Mouse (Mus musculus) ES-E14 (cell line): ENCODE measurements around the gene Zbtb20. TPM values are rescaled to one million over a fixed set of nuclear protein-coding genes. Genes with fewer than 3 reads are reported as not detected.

Source experiments
- DNase-seq: peaks from one replicate; pipeline ENCODE4 v3.0.0-alpha.2; 2013; ENCODE audit warnings: low read depth, low spot score
- H3K27ac ChIP-seq: 2 replicates; pipeline ENCODE4 v1.5.1; 2012; ENCODE audit warnings: low read depth, mild to moderate bottlenecking, low read length, moderate library complexity, mixed read lengths; ENCODE audit not compliant: poor library complexity, insufficient read depth, severe bottlenecking
- H3K36me3 ChIP-seq: 2 replicates; pipeline ENCODE4 v1.6.1; 2012; ENCODE audit warnings: mild to moderate bottlenecking, low read length, moderate library complexity, mixed read lengths; ENCODE audit not compliant: control insufficient read depth, poor library complexity, insufficient read depth, severe bottlenecking
- H3K4me1 ChIP-seq, 2 experiments: fragments of 150-350 bp in 1 of 2; sonication (generic) in 1 of 2; 2 replicates each; pipeline ENCODE4 v1.6.1; 2012; ENCODE audit warnings: low read length in 2 of 2, mild to moderate bottlenecking in 1 of 2, mixed read lengths in 1 of 2; ENCODE audit not compliant: control insufficient read depth in 2 of 2, insufficient read depth in 2 of 2, poor library complexity in 1 of 2
- H3K4me3 ChIP-seq, 2 experiments: fragments of 150-350 bp in 1 of 2; sonication (generic) in 1 of 2; 2 replicates each; pipeline ENCODE4 v1.5.1; 2012; ENCODE audit warnings: low read length in 2 of 2, low read depth in 1 of 2, mild to moderate bottlenecking in 1 of 2, mixed read lengths in 1 of 2; ENCODE audit not compliant: insufficient read depth in 1 of 2, poor library complexity in 1 of 2, severe bottlenecking in 1 of 2
- H3K9ac ChIP-seq: 2 replicates; pipeline ENCODE4 v1.6.1; 2012; ENCODE audit warnings: low read depth, mild to moderate bottlenecking, low read length, mixed read lengths; ENCODE audit not compliant: poor library complexity, insufficient read depth, severe bottlenecking
- H3K9me3 ChIP-seq: fragments of 150-350 bp; sonication (generic); 2 replicates; pipeline ENCODE4 v1.6.1; 2012; ENCODE audit warnings: low read depth, mild to moderate bottlenecking, low read length; ENCODE audit not compliant: control insufficient read depth, insufficient read depth
- CHD2 ChIP-seq: IDR thresholded peaks from 2 replicates; pipeline ENCODE4 v1.6.1; 2014; ENCODE audit warnings: mild to moderate bottlenecking, low read depth, low read length, inconsistent platforms
- HCFC1 ChIP-seq: IDR thresholded peaks from 2 replicates; pipeline ENCODE4 v1.6.1; 2012; ENCODE audit warnings: low read length, inconsistent platforms, borderline replicate concordance; ENCODE audit not compliant: insufficient read depth
- MAFK ChIP-seq: IDR thresholded peaks from 2 replicates; pipeline ENCODE4 v1.6.1; 2014; ENCODE audit warnings: mild to moderate bottlenecking, low read depth, low read length, inconsistent platforms; ENCODE audit not compliant: insufficient read depth
- ZC3H11A ChIP-seq: IDR thresholded peaks from 2 replicates; pipeline ENCODE4 v1.6.1; 2012; ENCODE audit warnings: low read depth, mild to moderate bottlenecking, inconsistent platforms, low read length, borderline replicate concordance
- ZNF384 ChIP-seq: IDR thresholded peaks from 2 replicates; pipeline ENCODE4 v1.6.1; 2012; ENCODE audit warnings: low read depth, low read length, inconsistent platforms
- in situ Hi-C, 2 experiments: fragments of 600-800 bp; cut with MboI; formaldehyde crosslinking; loops; one replicate each; pipeline ENCODE4 v1.15.1; 2025; ENCODE audit warnings: low sequenced_read_pairs in 2 of 2, inconsistent platforms in 1 of 2; ENCODE audit not compliant: unreplicated experiment in 2 of 2
- total RNA-seq: library from RNA; depleted of rRNA; stranded (reverse); fragments of 300-350 nt; gene quantifications from 2 replicates; pipeline ENCODE4 v1.2.3, GENCODE M21; 2012

Gene Zbtb20
- total RNA-seq, 1 experiment: 4.0 TPM

DNA sequence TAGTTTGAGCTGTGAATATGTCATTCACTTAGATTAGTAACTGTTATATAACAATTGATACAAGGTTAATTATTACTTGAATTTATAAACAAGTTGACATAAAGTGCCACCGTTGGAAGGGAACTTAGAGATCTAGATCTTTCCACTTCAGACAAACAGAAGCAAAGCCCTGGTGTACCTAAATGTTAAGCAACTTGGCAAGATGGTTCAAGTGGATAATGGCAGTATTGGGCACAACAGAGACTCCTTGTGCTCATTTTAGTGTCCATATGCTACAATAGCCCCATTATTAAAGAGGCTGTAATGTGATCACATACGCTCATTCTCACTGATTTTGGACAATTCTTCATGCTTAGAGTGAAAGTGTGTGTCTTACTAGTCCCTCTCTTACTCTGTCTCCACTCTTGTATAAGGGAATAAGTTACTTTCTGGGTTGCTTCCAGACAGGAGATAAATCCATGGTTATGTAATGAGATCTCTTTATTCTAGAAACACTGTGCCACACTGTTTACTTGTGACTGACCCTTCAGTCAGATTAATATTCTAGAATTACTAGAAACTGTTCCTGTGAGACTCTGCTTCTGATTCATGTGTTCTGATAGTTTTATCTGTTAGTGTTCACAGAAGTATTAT lies 293.7 kb downstream of the Zbtb20 start:
- no peaks in the 10 kb centered on the region for H3K4me1 ChIP-seq
- no peak overlapping the region for H3K9ac ChIP-seq
- H3K36me3 ChIP-seq: no peaks in the 10 kb centered on the region
- in situ Hi-C loops: loop anchor here (10.0 to 25.0 kb wide), 2 partner anchors 982 to 985 kb away; no protein-coding TSS in a partner anchor
- no peaks in the 10 kb centered on the region for H3K9me3 ChIP-seq
- no peak overlapping the region for H3K4me3 ChIP-seq
- TF ChIP-seq ZNF384: no peak
- TF ChIP-seq HCFC1: no peak
- no peak for TF ChIP-seq MAFK
- no peak for TF ChIP-seq CHD2
- no peak for TF ChIP-seq ZC3H11A
- no peak overlapping the region for H3K27ac ChIP-seq
- no peak for DNase-seq

DNA sequence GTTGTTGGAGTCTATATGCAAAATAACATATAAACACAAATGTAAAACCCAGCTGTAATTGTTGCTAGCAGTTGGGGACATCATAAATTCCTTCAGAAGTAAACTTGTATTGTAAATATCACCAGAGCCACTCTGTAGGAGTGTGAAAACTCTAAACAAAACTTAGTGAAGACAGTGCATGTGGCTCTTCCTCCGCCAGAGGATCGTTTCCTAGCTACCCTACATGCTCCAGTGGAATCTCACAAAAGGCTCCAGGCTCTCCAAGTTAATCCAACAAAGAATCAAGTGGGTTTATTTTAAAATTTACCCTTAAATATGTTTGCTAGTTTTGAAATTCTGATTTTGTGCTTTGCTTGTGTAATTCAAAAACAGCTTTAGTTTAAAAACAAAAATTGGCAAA lies 296.5 kb downstream of the Zbtb20 start:
- in situ Hi-C loops: loop anchor here in 1 of 2 experiments (25.0 kb wide), 1 partner anchor 985 kb away; no protein-coding TSS in a partner anchor
- no peak overlapping the region for H3K9ac ChIP-seq
- no peak for DNase-seq
- no peaks in the 10 kb centered on the region for H3K9me3 ChIP-seq
- no peaks in the 10 kb centered on the region for H3K4me1 ChIP-seq
- no peaks in the 10 kb centered on the region for H3K36me3 ChIP-seq
- no peak overlapping the region for H3K4me3 ChIP-seq
- no peak for TF ChIP-seq ZNF384
- no peak for TF ChIP-seq HCFC1
- no peak for TF ChIP-seq ZC3H11A
- no peak for TF ChIP-seq CHD2
- no peak for TF ChIP-seq MAFK
- no peak overlapping the region for H3K27ac ChIP-seq

DNA sequence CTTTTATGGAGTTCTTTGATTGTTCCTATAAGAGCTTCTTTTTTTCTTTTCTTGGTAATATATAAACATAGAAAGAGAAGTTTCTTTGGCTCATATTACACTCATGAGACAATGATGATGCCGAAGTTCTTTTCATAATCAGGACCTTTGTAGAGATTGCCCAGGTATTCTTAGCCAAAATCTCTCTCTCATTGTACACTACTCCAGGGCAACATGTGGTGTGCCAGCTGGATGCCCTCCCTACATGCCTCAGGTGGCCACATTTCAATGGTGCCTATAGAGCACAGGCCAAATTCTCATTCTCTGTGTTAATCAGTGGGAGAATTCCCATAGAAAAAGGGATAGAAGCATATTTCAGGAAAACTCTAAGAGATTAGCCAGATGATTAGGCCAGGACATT lies 297.2 kb downstream of the Zbtb20 start:
- H3K9ac ChIP-seq: no peak overlapping the region
- no peak for DNase-seq
- TF ChIP-seq HCFC1 (no peak), ZC3H11A (no peak), CHD2 (no peak), ZNF384 (no peak), MAFK (no peak)
- H3K9me3 ChIP-seq: no peaks in the 10 kb centered on the region
- no peaks in the 10 kb centered on the region for H3K4me1 ChIP-seq
- no peak overlapping the region for H3K27ac ChIP-seq
- H3K36me3 ChIP-seq: no peaks in the 10 kb centered on the region
- H3K4me3 ChIP-seq: no peak overlapping the region
- in situ Hi-C loops: loop anchor here in 1 of 2 experiments (25.0 kb wide), 1 partner anchor 986 kb away; no protein-coding TSS in a partner anchor

DNA sequence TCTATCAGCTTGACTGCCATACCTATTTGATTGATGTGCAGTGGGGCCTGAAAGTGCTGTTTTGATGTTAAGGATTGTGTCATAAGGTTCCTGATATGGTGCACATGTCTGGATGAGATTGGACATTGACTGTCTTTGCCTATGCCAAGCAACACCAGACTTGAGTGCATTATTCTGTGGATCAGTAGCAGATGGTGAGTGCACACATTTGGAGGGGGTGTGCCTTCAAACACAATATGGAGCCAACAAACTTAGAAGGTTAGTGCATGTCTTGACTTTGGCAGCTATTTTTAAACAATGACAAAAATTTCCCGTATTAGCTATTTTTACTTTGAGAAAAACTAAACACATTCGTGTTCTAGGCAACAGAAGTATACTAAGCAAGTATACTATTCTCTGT lies 299.1 kb downstream of the Zbtb20 start:
- no peak for DNase-seq
- H3K4me3 ChIP-seq: no peak overlapping the region
- H3K27ac ChIP-seq: no peak overlapping the region
- in situ Hi-C loops: loop anchor here in 1 of 2 experiments (25.0 kb wide), 1 partner anchor 988 kb away; no protein-coding TSS in a partner anchor
- TF ChIP-seq ZC3H11A (no peak), ZNF384 (no peak), MAFK (no peak), HCFC1 (no peak), CHD2 (no peak)
- H3K36me3 ChIP-seq: no peaks in the 10 kb centered on the region
- no peak overlapping the region for H3K9ac ChIP-seq
- H3K4me1 ChIP-seq: no peaks in the 10 kb centered on the region
- H3K9me3 ChIP-seq: no peaks in the 10 kb centered on the region
